Mouse (Mus musculus): ENCODE results near the gene Dennd6a. TPM values are rescaled to one million over a fixed set of nuclear protein-coding genes. Genes with fewer than 3 reads are reported as not detected.
A peak's percentile ranks its signal among the peaks of the same experiment; 100 is the strongest.

Dennd6a gene
- polyA plus RNA-seq, 1 experiment from 2014 or later: 17.1 TPM

DNA sequence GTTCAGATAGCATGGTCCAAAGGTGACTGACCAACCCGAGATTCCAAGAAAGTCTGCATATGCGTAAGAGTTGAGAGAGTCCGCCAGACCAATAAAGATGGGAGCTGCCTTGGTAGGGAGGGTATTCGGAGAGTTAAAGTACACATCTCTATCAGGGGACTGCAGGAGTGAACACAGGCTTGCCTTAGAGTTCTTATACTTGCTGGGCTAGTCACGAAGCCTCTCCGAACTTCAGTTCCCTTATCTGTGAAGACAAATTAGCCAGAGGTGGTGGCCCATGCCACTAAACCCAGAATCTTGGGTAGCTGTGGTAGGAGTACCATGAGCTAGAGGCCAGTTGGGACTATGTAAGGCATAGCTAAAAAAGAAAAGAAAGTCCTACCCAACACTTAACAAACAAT is 5.1 kb downstream of the Dennd6a start:
- Histone ChIP-seq H3K4me1 (peaks cover 16% of the 10 kb centered on the region), H3K36me3 (no peaks in the 10 kb centered on the region), H3K27ac (replicated peaks) (no peak overlapping the region), H3K9me3 (replicated peaks) (no peaks in the 10 kb centered on the region), H3K9ac (replicated peaks) (no peak overlapping the region), H3K4me2 (peak overlapping the region; percentile 57), H3K27me3 (replicated peaks) (no peaks in the 10 kb centered on the region), H3K4me3 (replicated peaks) (no peak overlapping the region)
- WGBS: 78% methylated on average over 6 of the region's 6 CpGs
- ATAC-seq (ENCODE audit: low FRiP score): peak; percentile 36; the same call in 1 of the 2 replicates

DNA sequence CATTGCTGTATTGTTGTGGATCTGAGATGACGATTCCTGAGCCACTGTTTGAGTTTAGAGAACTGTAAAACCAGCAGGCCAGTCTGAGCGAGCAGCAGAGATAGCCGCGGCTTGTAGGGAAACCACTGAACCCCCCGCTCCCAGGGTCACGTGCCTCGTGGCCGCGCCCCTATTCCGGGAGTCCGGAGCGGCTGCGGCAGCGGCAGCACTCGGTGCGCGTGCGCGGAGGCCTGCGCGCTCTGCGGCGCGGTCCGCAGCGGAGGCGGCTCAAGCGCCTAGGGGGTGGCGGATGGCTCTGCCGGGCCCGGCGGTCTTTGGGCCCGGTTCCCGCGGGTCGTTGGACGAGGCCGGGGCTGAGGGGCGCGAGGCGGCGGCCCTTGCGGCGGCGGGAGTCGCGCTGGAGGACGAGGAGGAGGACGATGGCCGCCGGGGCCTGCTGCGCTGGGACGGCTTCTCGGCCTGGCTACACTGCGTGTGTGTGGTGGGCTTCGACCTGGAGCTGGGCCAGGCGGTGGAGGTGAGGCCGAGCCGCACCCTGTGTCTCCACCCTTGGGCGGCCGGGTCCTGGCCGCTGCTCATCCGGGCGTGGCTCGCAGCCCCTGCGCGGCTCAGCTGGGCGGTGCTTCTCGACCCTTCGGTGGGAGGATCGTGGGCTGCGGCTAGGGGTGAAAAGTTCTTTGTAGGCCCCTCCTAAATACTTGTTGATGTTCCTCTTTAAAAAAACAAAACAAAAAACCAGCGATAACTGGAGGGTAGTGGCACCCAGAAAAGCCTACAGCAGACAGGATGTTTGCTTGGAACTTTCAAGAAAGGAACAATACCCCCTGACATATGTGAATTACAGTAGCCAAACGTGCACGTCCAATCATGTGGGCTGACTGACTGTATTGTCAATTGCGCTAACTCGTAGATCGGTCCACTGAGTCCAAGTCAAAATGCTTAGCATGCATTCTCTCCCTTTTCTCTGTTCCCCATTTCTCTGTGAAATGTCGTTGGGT is 6.0 kb downstream of the Dennd6a start:
- ATAC-seq (ENCODE audit: low FRiP score): peak; percentile 97
- H3K4me2 ChIP-seq: peak overlapping the region; percentile 57
- H3K9ac ChIP-seq (replicated peaks): peak overlapping the region; percentile 100
- WGBS: under 1% methylated on average over 79 of the region's 79 CpGs
- H3K27ac ChIP-seq (replicated peaks): peak overlapping the region; percentile 97
- H3K9me3 ChIP-seq (replicated peaks): no peaks in the 10 kb centered on the region
- peak overlapping the region; percentile 99 for H3K4me3 ChIP-seq (replicated peaks)
- no peaks in the 10 kb centered on the region for H3K36me3 ChIP-seq
- H3K27me3 ChIP-seq (replicated peaks): no peaks in the 10 kb centered on the region
- peaks cover 16% of the 10 kb centered on the region for H3K4me1 ChIP-seq

DNA sequence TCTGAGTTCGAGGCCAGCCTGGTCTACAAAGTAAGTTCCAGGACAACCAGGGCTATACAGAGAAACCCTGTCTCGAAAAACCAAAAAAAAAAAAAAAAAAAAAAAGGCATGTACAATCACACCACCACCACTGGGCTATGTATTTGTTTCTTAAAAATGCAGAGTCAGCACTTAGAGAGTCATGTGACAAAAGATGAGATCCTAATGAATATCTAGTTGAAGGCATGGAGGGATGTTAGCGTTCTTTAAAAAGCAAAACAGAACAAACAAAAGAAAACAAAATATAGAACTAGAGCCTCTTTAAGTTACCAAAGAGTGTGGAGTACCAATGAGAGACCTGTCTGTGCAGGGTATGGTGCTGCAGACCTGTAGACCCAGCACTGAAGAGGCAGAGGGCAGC is 10.0 kb downstream of the Dennd6a start:
- Histone ChIP-seq H3K4me2 (no peak overlapping the region), H3K36me3 (0 out of 2 replicates have a peak, but pooled peaks cover 3% of the 10 kb centered on the region), H3K4me1 (peaks cover 17% of the 10 kb centered on the region), H3K9me3 (replicated peaks) (no peaks in the 10 kb centered on the region), H3K4me3 (replicated peaks) (no peak overlapping the region), H3K9ac (replicated peaks) (no peak overlapping the region), H3K27ac (replicated peaks) (no peak overlapping the region), H3K27me3 (replicated peaks) (no peaks in the 10 kb centered on the region)
- ATAC-seq (ENCODE audit: low FRiP score): no peak
- 92% methylated on average over 3 of the region's 3 CpGs for WGBS

DNA sequence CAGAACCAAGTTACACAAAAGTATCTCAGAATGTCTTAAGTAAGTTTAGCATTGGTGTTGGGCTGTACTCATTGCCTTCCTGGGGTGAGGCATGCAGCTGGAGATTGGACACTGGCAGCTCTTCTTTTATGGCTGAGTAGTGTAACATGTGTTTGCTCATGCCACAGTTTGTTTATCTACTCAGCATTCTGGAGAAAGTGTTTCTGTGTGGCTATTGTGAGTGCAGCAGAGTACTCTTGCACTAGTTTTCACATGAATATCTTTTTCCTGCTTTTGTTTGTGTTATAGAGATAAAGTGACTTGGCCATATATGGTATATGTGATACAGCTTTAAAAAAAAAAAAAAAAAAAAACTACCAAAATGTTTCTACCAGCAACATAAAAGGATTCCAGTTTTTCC is 13.5 kb downstream of the Dennd6a start:
- Histone ChIP-seq H3K36me3 (0 out of 2 replicates have a peak, but pooled peaks cover 3% of the 10 kb centered on the region), H3K4me1 (peaks cover 4% of the 10 kb centered on the region; the same call in 1 of the 2 replicates), H3K9ac (replicated peaks) (no peak overlapping the region), H3K27me3 (replicated peaks) (no peaks in the 10 kb centered on the region), H3K27ac (replicated peaks) (no peak overlapping the region), H3K9me3 (replicated peaks) (no peaks in the 10 kb centered on the region), H3K4me2 (no peak overlapping the region), H3K4me3 (replicated peaks) (no peak overlapping the region)
- ATAC-seq (ENCODE audit: low FRiP score): no peak

DNA sequence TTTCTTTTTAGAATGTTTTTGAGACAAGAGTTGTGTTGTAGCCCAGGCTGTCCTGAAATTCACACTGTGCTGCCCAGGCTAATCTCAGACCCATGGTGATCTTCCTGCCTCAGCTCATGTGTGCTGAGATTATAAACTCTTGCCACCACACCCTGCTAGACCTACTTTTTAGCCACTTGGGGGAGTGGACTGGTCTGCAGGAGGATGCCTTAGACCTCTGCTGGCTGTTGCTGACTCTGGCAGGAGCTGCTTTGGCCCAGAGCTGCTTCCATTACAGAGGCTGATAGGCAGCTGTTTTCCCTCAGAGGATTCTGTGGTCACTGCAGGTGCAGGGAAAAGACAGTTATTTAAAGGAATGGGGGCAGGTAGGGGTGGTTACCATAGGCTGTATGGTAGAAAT is 17.7 kb downstream of the Dennd6a start:
- Histone ChIP-seq H3K9me3 (replicated peaks) (no peaks in the 10 kb centered on the region), H3K4me3 (replicated peaks) (no peak overlapping the region), H3K9ac (replicated peaks) (no peak overlapping the region), H3K27ac (replicated peaks) (no peak overlapping the region), H3K4me1 (0 out of 2 replicates have a peak, but pooled peaks cover 3% of the 10 kb centered on the region), H3K4me2 (no peak overlapping the region), H3K36me3 (0 out of 2 replicates have a peak, but pooled peaks cover 3% of the 10 kb centered on the region), H3K27me3 (replicated peaks) (no peaks in the 10 kb centered on the region)
- no peak for ATAC-seq (ENCODE audit: low FRiP score)

DNA sequence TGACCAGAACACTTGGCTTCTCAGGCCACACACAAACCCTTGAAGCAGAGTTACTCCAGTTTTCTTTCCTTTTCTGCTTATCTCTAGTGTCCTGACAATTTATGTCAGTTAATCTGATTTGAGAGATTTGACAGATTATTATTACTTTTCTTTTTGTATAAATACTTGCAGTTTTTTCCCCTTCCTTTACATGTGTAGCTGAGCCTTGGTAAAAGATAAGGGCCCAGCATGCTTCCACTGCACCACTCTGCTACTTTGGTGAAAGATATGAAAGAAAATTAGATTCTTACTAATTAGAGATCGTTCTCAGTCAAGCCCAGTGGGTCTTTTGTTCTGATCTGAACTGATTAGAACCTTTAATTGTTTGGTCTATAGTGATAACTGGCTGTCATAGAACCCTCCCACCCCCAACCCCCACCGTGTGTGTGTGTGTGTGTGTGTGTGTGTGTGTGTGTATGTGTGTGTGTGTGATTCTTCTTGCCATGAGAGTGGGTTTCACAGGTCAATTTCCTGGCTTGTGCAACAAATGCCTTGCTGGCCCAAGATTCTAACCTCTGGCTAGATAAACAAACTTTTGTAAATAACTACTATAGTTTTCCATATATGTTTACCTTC is 19.7 kb downstream of the Dennd6a start:
- WGBS: 84% methylated on average over 2 of the region's 2 CpGs
- Histone ChIP-seq H3K4me2 (no peak overlapping the region), H3K27ac (replicated peaks) (no peak overlapping the region), H3K9ac (replicated peaks) (no peak overlapping the region), H3K36me3 (peaks cover 18% of the 10 kb centered on the region), H3K9me3 (replicated peaks) (no peaks in the 10 kb centered on the region), H3K4me3 (replicated peaks) (no peak overlapping the region), H3K4me1 (no peaks in the 10 kb centered on the region), H3K27me3 (replicated peaks) (no peaks in the 10 kb centered on the region)
- ATAC-seq (ENCODE audit: low FRiP score): no peak

DNA sequence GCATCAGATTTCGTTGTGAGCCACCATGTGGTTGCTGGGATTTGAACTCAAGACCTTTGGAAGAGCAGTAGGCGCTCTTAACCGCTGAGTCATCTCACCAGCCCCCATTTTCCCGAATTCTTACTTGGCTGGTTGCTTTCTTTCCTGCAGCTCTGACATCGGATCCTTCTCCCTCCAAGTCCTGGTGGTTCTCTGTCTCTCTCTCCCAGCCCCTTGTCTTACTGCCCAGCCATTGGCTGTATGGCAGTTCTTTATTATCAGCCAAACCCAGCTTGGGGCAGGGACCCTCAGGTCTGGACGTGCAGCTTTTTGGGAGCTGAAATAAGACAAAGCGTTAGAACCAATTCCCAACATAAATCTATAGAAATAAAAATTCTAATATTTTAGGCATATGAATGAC is 21.5 kb downstream of the Dennd6a start:
- no peaks in the 10 kb centered on the region for H3K4me1 ChIP-seq
- no peak for ATAC-seq (ENCODE audit: low FRiP score)
- H3K27ac ChIP-seq (replicated peaks): no peak overlapping the region
- H3K27me3 ChIP-seq (replicated peaks): no peaks in the 10 kb centered on the region
- no peak overlapping the region for H3K4me2 ChIP-seq
- no peaks in the 10 kb centered on the region for H3K9me3 ChIP-seq (replicated peaks)
- H3K36me3 ChIP-seq: peaks cover 27% of the 10 kb centered on the region
- no peak overlapping the region for H3K4me3 ChIP-seq (replicated peaks)
- 93% methylated on average over 7 of the region's 7 CpGs for WGBS
- H3K9ac ChIP-seq (replicated peaks): no peak overlapping the region

DNA sequence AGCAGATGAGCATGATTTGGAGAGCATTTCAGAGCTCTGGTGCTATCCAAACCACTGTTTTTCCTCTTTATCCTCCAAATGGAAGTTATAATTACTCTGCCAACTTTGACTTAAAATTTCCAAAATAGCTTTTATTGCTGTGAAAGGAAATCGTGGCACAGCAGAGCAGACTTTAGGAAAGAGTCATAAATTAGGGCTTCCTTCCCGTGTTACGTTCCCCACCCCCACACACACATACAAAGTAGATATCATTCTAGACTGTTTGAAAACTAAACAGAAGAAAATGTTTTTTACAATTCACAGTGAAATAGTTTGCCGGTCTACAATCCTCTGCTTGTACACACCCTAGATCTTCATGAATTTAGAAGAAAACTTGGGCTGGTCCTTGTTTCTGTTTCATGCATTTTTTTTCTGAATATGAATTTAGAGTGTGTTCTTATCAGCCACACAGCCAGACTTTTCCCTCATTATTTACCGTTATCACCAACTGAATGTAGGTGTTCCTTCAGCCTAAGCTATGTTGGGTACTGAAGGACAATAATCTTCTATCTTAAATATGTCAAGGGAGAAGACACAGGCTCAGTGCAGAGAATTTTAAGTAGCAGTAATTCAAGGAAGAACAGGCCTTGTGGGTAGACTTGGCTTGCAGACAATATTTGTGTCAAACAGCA is 22.2 kb downstream of the Dennd6a start:
- H3K4me1 ChIP-seq: no peaks in the 10 kb centered on the region
- no peaks in the 10 kb centered on the region for H3K9me3 ChIP-seq (replicated peaks)
- no peak overlapping the region for H3K27ac ChIP-seq (replicated peaks)
- H3K36me3 ChIP-seq: peaks cover 31% of the 10 kb centered on the region
- H3K9ac ChIP-seq (replicated peaks): no peak overlapping the region
- whole genome bisulfite sequencing: 72% methylated on average over 5 of the region's 5 CpGs
- H3K27me3 ChIP-seq (replicated peaks): no peaks in the 10 kb centered on the region
- no peak overlapping the region for H3K4me3 ChIP-seq (replicated peaks)
- no peak overlapping the region for H3K4me2 ChIP-seq
- no peak for ATAC-seq (ENCODE audit: low FRiP score)

DNA sequence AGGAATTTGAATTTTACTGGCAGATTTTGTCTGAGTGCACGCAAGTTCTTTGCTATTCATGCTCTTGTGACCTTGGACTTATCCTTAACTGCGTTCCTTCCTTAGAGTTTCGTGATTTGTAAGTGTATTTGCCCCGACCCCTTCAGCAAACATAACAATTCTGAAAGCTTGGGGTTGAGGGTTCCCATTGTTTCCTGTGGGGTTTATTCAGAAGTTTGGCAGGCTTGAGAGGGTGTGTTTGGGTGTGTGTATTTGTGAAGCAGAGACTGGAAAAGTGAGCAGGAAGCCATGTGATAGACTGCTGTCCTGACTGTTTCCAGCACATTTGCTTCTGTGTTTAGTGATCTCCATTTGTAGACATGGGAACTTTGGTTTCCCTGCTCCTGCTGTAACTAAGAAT is 31.7 kb downstream of the Dennd6a start:
- no peaks in the 10 kb centered on the region for H3K4me1 ChIP-seq
- H3K36me3 ChIP-seq: peaks cover 59% of the 10 kb centered on the region
- no peak overlapping the region for H3K4me3 ChIP-seq (replicated peaks)
- WGBS: 68% methylated on average over 4 of the region's 4 CpGs
- H3K9ac ChIP-seq (replicated peaks): no peak overlapping the region
- H3K9me3 ChIP-seq (replicated peaks): no peaks in the 10 kb centered on the region
- H3K4me2 ChIP-seq: no peak overlapping the region
- no peak for ATAC-seq (ENCODE audit: low FRiP score)
- H3K27me3 ChIP-seq (replicated peaks): no peaks in the 10 kb centered on the region
- H3K27ac ChIP-seq (replicated peaks): no peak overlapping the region

DNA sequence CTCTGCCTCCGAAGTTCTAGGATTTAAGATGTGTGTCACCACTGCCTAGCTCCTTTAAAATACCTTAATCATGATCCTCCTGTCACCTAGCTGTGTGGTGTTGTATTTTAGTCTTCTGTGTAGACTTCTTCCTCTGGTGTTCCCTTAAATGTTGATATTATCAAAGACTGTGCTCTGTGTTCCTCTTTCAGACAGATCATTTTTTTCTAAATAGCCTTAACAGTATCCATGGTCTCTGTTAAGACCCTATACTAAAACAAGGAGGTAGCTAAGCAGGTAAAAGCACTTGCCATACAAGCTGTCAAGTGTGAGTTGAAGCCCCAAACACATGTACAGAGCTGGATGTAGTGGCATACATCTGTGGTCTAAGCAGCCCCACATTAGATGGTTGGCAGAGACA is 36.0 kb downstream of the Dennd6a start:
- ATAC-seq (ENCODE audit: low FRiP score): no peak
- peaks cover 72% of the 10 kb centered on the region for H3K36me3 ChIP-seq
- H3K4me1 ChIP-seq: no peaks in the 10 kb centered on the region
- H3K9ac ChIP-seq (replicated peaks): no peak overlapping the region
- no peak overlapping the region for H3K4me3 ChIP-seq (replicated peaks)
- no peak overlapping the region for H3K4me2 ChIP-seq
- 95% methylated on average over 1 of the region's 1 CpGs for WGBS
- H3K27me3 ChIP-seq (replicated peaks): no peaks in the 10 kb centered on the region
- no peaks in the 10 kb centered on the region for H3K9me3 ChIP-seq (replicated peaks)
- H3K27ac ChIP-seq (replicated peaks): no peak overlapping the region

DNA sequence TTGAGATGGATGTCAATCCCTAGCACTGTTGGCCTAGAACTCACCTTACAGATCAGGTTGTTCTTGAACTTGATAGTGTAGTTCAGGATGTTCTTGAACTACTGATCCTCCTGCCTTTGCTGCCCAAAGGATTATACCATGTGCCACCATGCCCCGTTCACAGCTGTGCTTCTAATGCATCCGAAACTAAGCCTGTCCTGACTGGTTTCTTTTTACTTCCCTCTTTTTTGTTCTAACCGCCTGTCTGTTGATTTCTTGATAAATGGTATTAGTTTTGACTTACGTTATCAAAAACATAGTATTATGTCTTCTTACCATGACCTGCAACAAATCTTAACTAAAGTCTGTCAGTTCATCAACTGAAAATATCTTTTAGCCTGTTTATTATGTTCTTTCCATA is 37.0 kb downstream of the Dennd6a start:
- ATAC-seq (ENCODE audit: low FRiP score): no peak
- Histone ChIP-seq H3K4me3 (replicated peaks) (no peak overlapping the region), H3K36me3 (peaks cover 73% of the 10 kb centered on the region), H3K27ac (replicated peaks) (no peak overlapping the region), H3K4me1 (no peaks in the 10 kb centered on the region), H3K9me3 (replicated peaks) (no peaks in the 10 kb centered on the region), H3K27me3 (replicated peaks) (no peaks in the 10 kb centered on the region), H3K4me2 (no peak overlapping the region), H3K9ac (replicated peaks) (no peak overlapping the region)
- WGBS: 97% methylated on average over 4 of the region's 4 CpGs

Data from neural tube, embryonic 15.5 days (tissue).